Mouse (Mus musculus): ENCODE results near the gene Atp2b4. TPM values are rescaled to one million over a fixed set of nuclear protein-coding genes. Genes with fewer than 3 reads are reported as not detected.

Gene Atp2b4
- polyA plus RNA-seq (2015; fragmentation: Nextera tagmentation; extraction: Ambion mirVana): 9.0 and 9.6 TPM in 2 replicates

GRCm38 (mm10) chr1:133800948-133801393 is at the start of gene Atp2b4:
Atp2b4 (minus strand) TSS chr1:133801041.
- H3K36me3 ChIP-seq: no peaks in the 10 kb centered on the region
- peak within 1 kb of the TSS; percentile 67 for H3K27ac ChIP-seq
- H3K4me2 ChIP-seq: peak within 1 kb of the TSS; percentile 93
- H3K9ac ChIP-seq: peak within 1 kb of the TSS; percentile 45
- no peaks in the 10 kb centered on the region for H3K27me3 ChIP-seq
- H3K9me3 ChIP-seq: no peaks in the 10 kb centered on the region
- WGBS: under 1% methylated on average over 16 of the region's 16 CpGs
- peak; percentile 94 for ATAC-seq (ENCODE audit: borderline replicate concordance, extremely low read depth, low FRiP score, low TSS enrichment)
- peaks cover 34% of the 10 kb centered on the region for H3K4me1 ChIP-seq
- peak within 1 kb of the TSS; percentile 54 for H3K4me3 ChIP-seq

GRCm38 (mm10) chr1:133844734-133845133 is 43.9 kb upstream of the Atp2b4 start:
- no peak overlapping the region for H3K27ac ChIP-seq
- WGBS: 23% methylated on average over 9 of the region's 9 CpGs
- peaks cover 19% of the 10 kb centered on the region for H3K4me1 ChIP-seq
- no peaks in the 10 kb centered on the region for H3K9me3 ChIP-seq
- H3K27me3 ChIP-seq: peaks cover 8% of the 10 kb centered on the region; the same call in 1 of the 2 replicates
- H3K4me2 ChIP-seq: no peak overlapping the region
- H3K36me3 ChIP-seq: no peaks in the 10 kb centered on the region
- H3K9ac ChIP-seq: no peak overlapping the region
- H3K4me3 ChIP-seq: no peak overlapping the region
- no peak for ATAC-seq (ENCODE audit: borderline replicate concordance, extremely low read depth, low FRiP score, low TSS enrichment)

GRCm38 (mm10) chr1:133843900-133844299 is 43.1 kb upstream of the Atp2b4 start:
- H3K4me1 ChIP-seq: peaks cover 19% of the 10 kb centered on the region
- H3K36me3 ChIP-seq: no peaks in the 10 kb centered on the region
- ATAC-seq (ENCODE audit: borderline replicate concordance, extremely low read depth, low FRiP score, low TSS enrichment): no peak
- H3K9ac ChIP-seq: no peak overlapping the region
- H3K4me3 ChIP-seq: no peak overlapping the region
- H3K4me2 ChIP-seq: no peak overlapping the region
- 77% methylated on average over 6 of the region's 6 CpGs for WGBS
- no peaks in the 10 kb centered on the region for H3K9me3 ChIP-seq
- no peak overlapping the region for H3K27ac ChIP-seq
- H3K27me3 ChIP-seq: peaks cover 8% of the 10 kb centered on the region; the same call in 1 of the 2 replicates

GRCm38 (mm10) chr1:133843370-133843769 is 42.5 kb upstream of the Atp2b4 start:
- no peak overlapping the region for H3K9ac ChIP-seq
- peaks cover 19% of the 10 kb centered on the region for H3K4me1 ChIP-seq
- H3K4me2 ChIP-seq: no peak overlapping the region
- H3K4me3 ChIP-seq: no peak overlapping the region
- peaks cover 8% of the 10 kb centered on the region; the same call in 1 of the 2 replicates for H3K27me3 ChIP-seq
- no peaks in the 10 kb centered on the region for H3K36me3 ChIP-seq
- H3K27ac ChIP-seq: no peak overlapping the region
- ATAC-seq (ENCODE audit: borderline replicate concordance, extremely low read depth, low FRiP score, low TSS enrichment): peak; percentile 80
- WGBS: 29% methylated on average over 4 of the region's 4 CpGs
- H3K9me3 ChIP-seq: no peaks in the 10 kb centered on the region

GRCm38 (mm10) chr1:133842074-133842725 is 41.4 kb upstream of the Atp2b4 start:
- Histone ChIP-seq H3K9me3 (no peaks in the 10 kb centered on the region), H3K27ac (no peak overlapping the region), H3K36me3 (no peaks in the 10 kb centered on the region), H3K4me3 (no peak overlapping the region), H3K4me2 (no peak overlapping the region), H3K9ac (no peak overlapping the region), H3K4me1 (peaks cover 19% of the 10 kb centered on the region), H3K27me3 (peaks cover 8% of the 10 kb centered on the region; the same call in 1 of the 2 replicates)
- ATAC-seq (ENCODE audit: borderline replicate concordance, extremely low read depth, low FRiP score, low TSS enrichment): no peak
- WGBS: 67% methylated on average over 11 of the region's 11 CpGs

GRCm38 (mm10) chr1:133841171-133841926 is 40.5 kb upstream of the Atp2b4 start:
- Histone ChIP-seq H3K9ac (no peak overlapping the region), H3K9me3 (no peaks in the 10 kb centered on the region), H3K4me3 (no peak overlapping the region), H3K36me3 (no peaks in the 10 kb centered on the region), H3K4me1 (peaks cover 19% of the 10 kb centered on the region), H3K4me2 (no peak overlapping the region), H3K27me3 (peaks cover 8% of the 10 kb centered on the region; the same call in 1 of the 2 replicates), H3K27ac (no peak overlapping the region)
- no peak for ATAC-seq (ENCODE audit: borderline replicate concordance, extremely low read depth, low FRiP score, low TSS enrichment)
- WGBS: 83% methylated on average over 15 of the region's 15 CpGs

- H3K27ac ChIP-seq: no peak overlapping the region
- no peak overlapping the region for H3K4me3 ChIP-seq
- peaks cover 19% of the 10 kb centered on the region for H3K4me1 ChIP-seq
- no peaks in the 10 kb centered on the region for H3K36me3 ChIP-seq
- 61% methylated on average over 12 of the region's 12 CpGs for WGBS
- H3K4me2 ChIP-seq: no peak overlapping the region
- no peaks in the 10 kb centered on the region for H3K9me3 ChIP-seq
- no peak overlapping the region for H3K9ac ChIP-seq
- no peak for ATAC-seq (ENCODE audit: borderline replicate concordance, extremely low read depth, low FRiP score, low TSS enrichment)
- peaks cover 8% of the 10 kb centered on the region; the same call in 1 of the 2 replicates for H3K27me3 ChIP-seq
Measured at GRCm38 (mm10) chr1:133840530-133840929, 39.7 kb upstream of the Atp2b4 start.

- ATAC-seq (ENCODE audit: borderline replicate concordance, extremely low read depth, low FRiP score, low TSS enrichment): peak; percentile 71; the same call in 1 of the 2 replicates
- Histone ChIP-seq H3K27ac (peak overlapping the region; percentile 32), H3K4me2 (no peak overlapping the region), H3K9me3 (no peaks in the 10 kb centered on the region), H3K36me3 (no peaks in the 10 kb centered on the region), H3K27me3 (no peaks in the 10 kb centered on the region), H3K9ac (no peak overlapping the region), H3K4me3 (no peak overlapping the region), H3K4me1 (peaks cover 11% of the 10 kb centered on the region)
- 57% methylated on average over 6 of the region's 6 CpGs for WGBS
Measured at GRCm38 (mm10) chr1:133834309-133834708, 33.5 kb upstream of the Atp2b4 start.

GRCm38 (mm10) chr1:133832781-133833180 is 31.9 kb upstream of the Atp2b4 start:
- Histone ChIP-seq H3K27me3 (no peaks in the 10 kb centered on the region), H3K9me3 (no peaks in the 10 kb centered on the region), H3K4me2 (no peak overlapping the region), H3K4me1 (peaks cover 11% of the 10 kb centered on the region), H3K27ac (no peak overlapping the region), H3K36me3 (no peaks in the 10 kb centered on the region), H3K4me3 (no peak overlapping the region), H3K9ac (no peak overlapping the region)
- no peak; the same call in 1 of the 2 replicates for ATAC-seq (ENCODE audit: borderline replicate concordance, extremely low read depth, low FRiP score, low TSS enrichment)
- 42% methylated on average over 5 of the region's 5 CpGs for whole genome bisulfite sequencing

- Histone ChIP-seq H3K27ac (no peak overlapping the region), H3K27me3 (no peaks in the 10 kb centered on the region), H3K4me2 (no peak overlapping the region), H3K9me3 (no peaks in the 10 kb centered on the region), H3K36me3 (no peaks in the 10 kb centered on the region), H3K9ac (no peak overlapping the region), H3K4me3 (no peak overlapping the region), H3K4me1 (peaks cover 17% of the 10 kb centered on the region)
- WGBS: 54% methylated on average over 7 of the region's 7 CpGs
- ATAC-seq (ENCODE audit: borderline replicate concordance, extremely low read depth, low FRiP score, low TSS enrichment): no peak
Measured at GRCm38 (mm10) chr1:133826193-133826592, 25.4 kb upstream of the Atp2b4 start.

- peak; percentile 67; the same call in 1 of the 2 replicates for ATAC-seq (ENCODE audit: borderline replicate concordance, extremely low read depth, low FRiP score, low TSS enrichment)
- Histone ChIP-seq H3K36me3 (no peaks in the 10 kb centered on the region), H3K9me3 (no peaks in the 10 kb centered on the region), H3K4me1 (peaks cover 21% of the 10 kb centered on the region), H3K27ac (no peak overlapping the region), H3K4me2 (no peak overlapping the region), H3K9ac (no peak overlapping the region), H3K4me3 (no peak overlapping the region), H3K27me3 (no peaks in the 10 kb centered on the region)
- 16% methylated on average over 8 of the region's 8 CpGs for WGBS
Measured at GRCm38 (mm10) chr1:133825543-133825942, 24.7 kb upstream of the Atp2b4 start.

- Histone ChIP-seq H3K4me2 (no peak overlapping the region), H3K27ac (no peak overlapping the region), H3K27me3 (no peaks in the 10 kb centered on the region), H3K4me3 (no peak overlapping the region), H3K9ac (no peak overlapping the region), H3K4me1 (peaks cover 21% of the 10 kb centered on the region), H3K36me3 (no peaks in the 10 kb centered on the region), H3K9me3 (no peaks in the 10 kb centered on the region)
- 76% methylated on average over 2 of the region's 2 CpGs for WGBS
- ATAC-seq (ENCODE audit: borderline replicate concordance, extremely low read depth, low FRiP score, low TSS enrichment): no peak
Measured at GRCm38 (mm10) chr1:133825140-133825539, 24.3 kb upstream of the Atp2b4 start.

All from lung, embryonic 15.5 days (tissue).